ENCODE assay signal across 10 mouse cellular contexts in genomic region chr4:141101855-141102254, GRCm38 (mm10). TPM values are rescaled to one million over a fixed set of nuclear protein-coding genes. Genes with fewer than 3 reads are reported as not detected.
DNase-seq lines count a peak whose midpoint lies in the region; ATAC-seq and TF ChIP-seq lines count a peak whose summit lies in the region.
"Had no signal": no experiment of that assay in that cellular context is flagged by ENCODE, and none has a peak within 500 bp of the region (broad histone marks: within the 10 kb centered on the region; RNA-seq: fewer than 3 reads in every experiment).

No protein-coding gene starts in this region.

- no peaks in the 10 kb centered on the region for H3K4me1 ChIP-seq in hindbrain, postnatal 0 days (ENCODE audit: insufficient read depth, low read length)
- H3K4me1 ChIP-seq in hindbrain, embryonic 16.5 days (ENCODE audit: control insufficient read depth, insufficient read depth, low read depth, low read length) = no peaks in the 10 kb centered on the region

- H3K9me3 ChIP-seq in hindbrain, postnatal 0 days (ENCODE audit: low read length) = no peaks in the 10 kb centered on the region
- H3K9me3 ChIP-seq in hindbrain, embryonic 16.5 days (ENCODE audit: control insufficient read depth, low read length) = no peaks in the 10 kb centered on the region

- peak; percentile 39 for DNase-seq in hindbrain, postnatal 0 days (ENCODE audit: low spot score)
- DNase-seq in thymus, postnatal 25 days = peak; percentile 23
- DNase-seq in thymus, postnatal 36 days = no peak
- DNase-seq in hindlimb bud, embryonic 11.5 days (ENCODE audit: extremely low spot score, low read depth, low spot score) = peak; percentile 20
- no peak for DNase-seq in cerebellum, adult 8-10 months
- DNase-seq in ovary, postnatal 36 days (ENCODE audit: low spot score) = no peak

- no peaks in the 10 kb centered on the region for H3K27me3 ChIP-seq in hindbrain, postnatal 0 days (ENCODE audit: insufficient read depth, low read length)
- H3K27me3 ChIP-seq in hindbrain, embryonic 16.5 days (replicated peaks; ENCODE audit: control insufficient read depth, insufficient read depth, low read length) = no peaks in the 10 kb centered on the region

- 69% methylated on average over 6 of the region's 6 CpGs for whole genome bisulfite sequencing in hindbrain, postnatal 0 days
- 76% methylated on average over 6 of the region's 6 CpGs for WGBS in hindbrain, embryonic 16.5 days

- H3K9ac ChIP-seq in hindbrain, postnatal 0 days (replicated peaks; ENCODE audit: low read length) = no peak overlapping the region
- H3K9ac ChIP-seq in hindbrain, embryonic 16.5 days (ENCODE audit: low read depth, low read length) = no peak overlapping the region

- ATAC-seq in hindbrain, postnatal 0 days = no peak
- no peak for ATAC-seq in hindbrain, embryonic 16.5 days
- ATAC-seq in monocyte, adult 5-6 weeks (replicated peaks; ENCODE audit: insufficient number of reproducible peaks, low FRiP score, low TSS enrichment, poor library complexity, severe bottlenecking) = no peak

- no peak overlapping the region for H3K27ac ChIP-seq in hindbrain, postnatal 0 days
- no peak overlapping the region for H3K27ac ChIP-seq in hindbrain, embryonic 16.5 days (ENCODE audit: low read depth, low read length)

- TF ChIP-seq CTCF in hindbrain, postnatal 0 days (IDR thresholded peaks at IDR 0.05; ENCODE audit: low read depth) = peak; percentile 66

- H3K4me3 ChIP-seq in hindbrain, postnatal 0 days (ENCODE audit: low read length) = no peak overlapping the region
- no peak overlapping the region for H3K4me3 ChIP-seq in hindbrain, embryonic 16.5 days (ENCODE audit: low read length)
- H3K4me3 ChIP-seq: myocyte had no signal

- H3K4me2 ChIP-seq in hindbrain, postnatal 0 days (ENCODE audit: low read depth, low read length) = no peak overlapping the region
- H3K4me2 ChIP-seq in hindbrain, embryonic 16.5 days (ENCODE audit: low read length) = no peak overlapping the region

- no peaks in the 10 kb centered on the region for H3K36me3 ChIP-seq in hindbrain, postnatal 0 days (ENCODE audit: insufficient read depth, low read length)
- H3K36me3 ChIP-seq in hindbrain, embryonic 16.5 days (ENCODE audit: control insufficient read depth, insufficient read depth, low read length) = no peaks in the 10 kb centered on the region

RNA-seq across cellular contexts. Expression of gene Spata21, which starts 13.7 kb away (rescaled TPM):
- 0.37 and 0.90 TPM in 2 replicates for total RNA-seq in hindbrain, postnatal 0 days (2014; rRNA removed)
- 0.84 and 1.6 TPM in 2 replicates for polyA plus RNA-seq in hindbrain, postnatal 0 days (2015; fragmentation: Nextera tagmentation; extraction: Ambion mirVana)
- polyA plus RNA-seq in hindbrain, embryonic 16.5 days (2015; fragmentation: Nextera tagmentation; extraction: Ambion mirVana) = 0.60 and 1.0 TPM in 2 replicates
- total RNA-seq in monocyte, adult 5-6 weeks (2017) = not detected in 3 replicates
- total RNA-seq: heart, postnatal 25 days had no signal
- polyA plus RNA-seq: myocyte had no signal

RNA-seq across cellular contexts. Expression of gene Necap2, which starts 23.7 kb away (rescaled TPM):
- total RNA-seq in hindbrain, postnatal 0 days (2014; rRNA removed) = 52.5 and 67.5 TPM in 2 replicates
- polyA plus RNA-seq in hindbrain, postnatal 0 days (2015; fragmentation: Nextera tagmentation; extraction: Ambion mirVana) = 51.5 and 51.8 TPM in 2 replicates
- polyA plus RNA-seq in hindbrain, embryonic 16.5 days (2015; fragmentation: Nextera tagmentation; extraction: Ambion mirVana) = 54.0 and 55.5 TPM in 2 replicates
- 103 to 149 TPM (median 111 TPM) in 3 replicates for total RNA-seq in monocyte, adult 5-6 weeks (2017)

RNA-seq across cellular contexts. Expression of gene Szrd1, which starts 37.7 kb away (rescaled TPM):
- total RNA-seq in hindbrain, postnatal 0 days (2014; rRNA removed) = 58.7 and 68.8 TPM in 2 replicates
- polyA plus RNA-seq in hindbrain, postnatal 0 days (2015; fragmentation: Nextera tagmentation; extraction: Ambion mirVana) = 16.5 and 17.0 TPM in 2 replicates
- polyA plus RNA-seq in hindbrain, embryonic 16.5 days (2015; fragmentation: Nextera tagmentation; extraction: Ambion mirVana) = 22.4 and 23.9 TPM in 2 replicates
- total RNA-seq in monocyte, adult 5-6 weeks (2017) = 35.3 to 47.0 TPM (median 43.5 TPM) in 3 replicates

RNA-seq across cellular contexts. Expression of gene Crocc, which starts 41.5 kb away (rescaled TPM):
- 18.7 and 19.7 TPM in 2 replicates for total RNA-seq in hindbrain, postnatal 0 days (2014; rRNA removed)
- polyA plus RNA-seq in hindbrain, postnatal 0 days (2015; fragmentation: Nextera tagmentation; extraction: Ambion mirVana) = 3.8 and 3.9 TPM in 2 replicates
- polyA plus RNA-seq in hindbrain, embryonic 16.5 days (2015; fragmentation: Nextera tagmentation; extraction: Ambion mirVana) = 4.6 and 4.9 TPM in 2 replicates
- 4.8 to 12.1 TPM (median 8.5 TPM) in 3 replicates for total RNA-seq in monocyte, adult 5-6 weeks (2017)

RNA-seq across cellular contexts. Expression of gene Fbxo42, which starts 45.9 kb away (rescaled TPM):
- 20.8 and 22.5 TPM in 2 replicates for total RNA-seq in hindbrain, postnatal 0 days (2014; rRNA removed)
- 15.5 and 17.5 TPM in 2 replicates for polyA plus RNA-seq in hindbrain, postnatal 0 days (2015; fragmentation: Nextera tagmentation; extraction: Ambion mirVana)
- 20.4 and 24.8 TPM in 2 replicates for polyA plus RNA-seq in hindbrain, embryonic 16.5 days (2015; fragmentation: Nextera tagmentation; extraction: Ambion mirVana)
- total RNA-seq in monocyte, adult 5-6 weeks (2017) = 5.0 to 11.5 TPM (median 5.5 TPM) in 3 replicates

Comparison
In these comparisons a context has a peak if more than half of its experiments do, and no peak if none do; other contexts are left out.
1. DNase-seq: peak in hindbrain, postnatal 0 days (single experiment), thymus, postnatal 25 days (single experiment) and hindlimb bud, embryonic 11.5 days (single experiment); none in thymus, postnatal 36 days (0 of 2), cerebellum, adult 8-10 months (single experiment) and ovary, postnatal 36 days (single experiment).